Mouse (Mus musculus) limb, embryonic 15.5 days (tissue): ENCODE data around the gene Runx2. TPM values are rescaled to one million over a fixed set of nuclear protein-coding genes. Genes with fewer than 3 reads are reported as not detected.

Experiments used
- ATAC-seq: fragments of 200-750 bp; cut with Nextera tagmentation; 2 replicates; pipeline ENCODE4 v1.8.0; 2017; ENCODE audit warnings: low read depth, moderate TSS enrichment; ENCODE audit not compliant: insufficient number of reproducible peaks, low FRiP score, low TSS enrichment
- H3K27ac ChIP-seq: fragments of 300-500 bp; sonication (generic); 2 replicates; pipeline ENCODE4 v1.5.1; 2015; ENCODE audit warnings: moderate library complexity, mild to moderate bottlenecking, inconsistent platforms
- H3K27me3 ChIP-seq: fragments of 300-500 bp; sonication (generic); 2 replicates; pipeline ENCODE4 v1.6.1; 2015; ENCODE audit warnings: inconsistent platforms
- H3K36me3 ChIP-seq: fragments of 300-500 bp; sonication (generic); 2 replicates; pipeline ENCODE4 v1.6.1; 2015; ENCODE audit warnings: inconsistent platforms
- H3K4me1 ChIP-seq: fragments of 300-500 bp; sonication (generic); 2 replicates; pipeline ENCODE4 v1.6.1; 2015; ENCODE audit warnings: inconsistent platforms
- H3K4me2 ChIP-seq: fragments of 300-500 bp; sonication (generic); 2 replicates; pipeline ENCODE4 v1.6.1; 2015; ENCODE audit warnings: mild to moderate bottlenecking, inconsistent platforms
- H3K4me3 ChIP-seq: fragments of 300-500 bp; sonication (generic); 2 replicates; pipeline ENCODE4 v1.5.1; 2015; ENCODE audit warnings: mild to moderate bottlenecking, inconsistent platforms
- H3K9ac ChIP-seq: fragments of 300-500 bp; sonication (generic); 2 replicates; pipeline ENCODE4 v1.6.1; 2015; ENCODE audit warnings: inconsistent platforms
- H3K9me3 ChIP-seq: fragments of 300-500 bp; sonication (generic); 2 replicates; pipeline ENCODE4 v1.6.1; 2016; ENCODE audit warnings: inconsistent platforms
- WGBS: fragments of 180-500 bp; shearing (Covaris S2); methylation state at CpG from one replicate; pipeline ENCODE4 v1.1.7; 2015; 5-methylcytosine and 5-hydroxymethylcytosine counted together
- polyA plus RNA-seq: library from polyadenylated mRNA; unstranded; fragments of >200 nt; fragmentation: Nextera tagmentation; extraction: Ambion mirVana; gene quantifications from 2 replicates; pipeline ENCODE4 v1.2.1, GENCODE M21; 2015

Gene Runx2
- polyA plus RNA-seq, 1 experiment from 2014 or later, result 13.1 TPM

DNA sequence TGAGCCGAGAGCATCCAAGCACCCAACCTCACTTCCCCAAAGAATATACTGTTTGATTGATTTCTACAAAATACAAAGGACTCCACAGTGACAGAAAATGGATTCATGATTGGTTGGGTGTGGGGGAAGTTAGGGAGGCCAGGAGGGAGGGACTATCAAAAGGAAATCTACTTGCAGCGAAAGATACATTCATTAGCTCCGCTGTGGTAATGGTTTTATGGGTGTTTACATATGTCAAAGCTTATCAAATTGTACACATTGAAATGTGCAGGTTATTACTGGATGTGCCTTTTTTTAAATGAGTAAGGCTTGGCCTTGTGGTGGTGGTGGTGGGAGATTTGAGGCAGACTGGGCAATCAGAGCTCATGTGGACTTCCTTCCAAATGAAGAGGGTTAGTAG is 271.9 kb downstream of the Runx2 start:
- Histone ChIP-seq H3K36me3 (no peaks in the 10 kb centered on the region), H3K4me3 (no peak overlapping the region), H3K4me1 (peaks cover 11% of the 10 kb centered on the region), H3K9ac (no peak overlapping the region), H3K4me2 (no peak overlapping the region), H3K27me3 (peaks cover 10% of the 10 kb centered on the region), H3K27ac (no peak overlapping the region), H3K9me3 (no peaks in the 10 kb centered on the region)
- no peak for ATAC-seq
- 87% methylated on average over 3 of the region's 3 CpGs for WGBS

DNA sequence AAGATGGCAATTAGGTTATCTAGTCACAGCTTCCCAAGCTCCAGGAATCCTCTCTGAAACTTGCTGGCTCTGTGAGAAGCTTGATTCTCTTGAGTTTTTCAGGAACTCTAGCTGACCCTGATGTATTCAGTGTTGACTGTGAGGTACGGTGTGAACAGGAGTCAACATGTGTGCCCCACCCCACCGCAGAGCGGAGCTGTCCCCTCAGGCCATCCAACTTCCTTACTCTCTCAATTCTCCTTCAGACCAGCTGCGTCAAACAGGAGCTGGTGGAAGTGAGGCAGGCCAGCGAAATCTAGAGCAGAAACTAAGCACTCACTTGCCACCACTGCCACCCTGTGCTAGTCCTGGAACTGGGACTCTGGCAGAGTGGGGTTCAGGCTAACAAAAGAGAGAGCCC is 273.9 kb downstream of the Runx2 start:
- no peak overlapping the region for H3K4me2 ChIP-seq
- H3K4me3 ChIP-seq, result no peak overlapping the region
- H3K9me3 ChIP-seq, result no peaks in the 10 kb centered on the region
- ATAC-seq, result no peak
- peaks cover 7% of the 10 kb centered on the region for H3K4me1 ChIP-seq
- WGBS, result 31% methylated on average over 5 of the region's 5 CpGs
- no peak overlapping the region for H3K27ac ChIP-seq
- no peaks in the 10 kb centered on the region for H3K36me3 ChIP-seq
- no peak overlapping the region for H3K9ac ChIP-seq
- peaks cover 6% of the 10 kb centered on the region; the same call in 1 of the 2 replicates for H3K27me3 ChIP-seq

DNA sequence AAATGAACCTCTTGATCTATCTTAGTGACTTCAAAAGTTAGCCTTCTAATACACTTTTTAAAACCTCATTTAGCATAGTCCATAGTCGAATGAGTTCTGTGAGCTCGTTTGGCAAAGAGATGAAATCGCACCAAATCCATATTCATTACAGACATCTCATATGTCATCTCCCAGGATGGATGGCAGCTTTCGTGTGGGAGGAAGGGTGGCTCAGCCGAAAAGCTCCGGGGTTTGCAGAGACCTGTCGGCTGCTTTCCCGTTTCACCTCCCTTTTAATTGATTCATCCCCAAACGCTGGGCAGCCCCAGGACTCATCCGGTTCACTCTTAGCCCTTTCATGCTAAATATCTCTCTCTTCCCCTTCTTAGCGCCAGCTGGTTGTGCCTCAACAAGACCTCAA is 275.7 kb downstream of the Runx2 start:
- no peak overlapping the region for H3K4me2 ChIP-seq
- WGBS, result 37% methylated on average over 11 of the region's 11 CpGs
- H3K36me3 ChIP-seq, result no peaks in the 10 kb centered on the region
- no peak overlapping the region for H3K4me3 ChIP-seq
- H3K9ac ChIP-seq, result no peak overlapping the region
- peaks cover 6% of the 10 kb centered on the region; the same call in 1 of the 2 replicates for H3K27me3 ChIP-seq
- H3K4me1 ChIP-seq, result peaks cover 4% of the 10 kb centered on the region; the same call in 1 of the 2 replicates
- H3K9me3 ChIP-seq, result no peaks in the 10 kb centered on the region
- no peak overlapping the region for H3K27ac ChIP-seq
- no peak for ATAC-seq

DNA sequence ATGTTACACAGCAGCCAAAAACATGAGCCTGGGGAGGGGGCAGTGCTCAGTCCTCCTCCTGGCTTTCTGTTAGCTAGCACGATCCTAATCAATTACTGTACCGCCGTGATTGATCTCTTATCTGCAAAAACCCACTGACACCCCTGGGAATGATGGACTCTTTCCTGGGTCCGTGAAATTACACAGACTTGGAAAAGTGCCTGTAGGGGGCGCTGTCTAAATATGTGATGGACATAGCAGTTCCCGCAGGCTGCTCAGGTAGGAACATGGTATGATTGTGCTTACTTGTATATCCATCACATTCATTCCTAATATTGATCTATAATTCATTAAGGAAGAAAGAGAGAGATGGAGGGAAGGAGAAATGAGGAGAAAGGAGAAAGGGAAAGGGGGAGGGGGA is 284.6 kb downstream of the Runx2 start:
- WGBS, result 74% methylated on average over 6 of the region's 6 CpGs
- no peaks in the 10 kb centered on the region for H3K36me3 ChIP-seq
- no peak overlapping the region for H3K4me2 ChIP-seq
- no peak overlapping the region for H3K4me3 ChIP-seq
- H3K27ac ChIP-seq, result no peak overlapping the region
- peaks cover 9% of the 10 kb centered on the region for H3K4me1 ChIP-seq
- no peak overlapping the region for H3K9ac ChIP-seq
- ATAC-seq, result no peak
- no peaks in the 10 kb centered on the region for H3K27me3 ChIP-seq
- H3K9me3 ChIP-seq, result no peaks in the 10 kb centered on the region

DNA sequence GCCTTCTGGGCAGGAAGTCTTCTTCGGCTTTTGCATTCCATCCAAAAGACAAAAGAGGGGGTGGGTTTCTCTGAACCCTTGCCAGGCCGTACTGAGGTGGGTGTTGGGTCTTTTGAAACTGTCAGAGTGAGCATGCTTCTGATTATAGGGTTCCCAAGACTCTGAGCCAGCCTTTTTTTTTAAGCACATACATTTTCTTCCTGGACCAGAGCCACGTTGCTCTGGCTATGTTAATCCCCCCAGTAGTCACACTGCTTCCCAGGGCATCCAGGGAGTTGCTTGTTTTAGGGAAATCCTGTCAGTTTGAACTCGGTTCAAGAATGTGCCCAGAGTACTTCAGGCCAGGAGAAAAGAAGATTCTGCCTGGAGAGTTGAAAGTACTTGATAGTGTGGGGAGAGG is 286.0 kb downstream of the Runx2 start:
- Histone ChIP-seq H3K4me2 (no peak overlapping the region), H3K4me1 (peaks cover 9% of the 10 kb centered on the region), H3K36me3 (no peaks in the 10 kb centered on the region), H3K9ac (no peak overlapping the region), H3K27ac (no peak overlapping the region), H3K9me3 (no peaks in the 10 kb centered on the region), H3K4me3 (no peak overlapping the region), H3K27me3 (no peaks in the 10 kb centered on the region)
- ATAC-seq, result no peak
- WGBS, result 23% methylated on average over 4 of the region's 4 CpGs

DNA sequence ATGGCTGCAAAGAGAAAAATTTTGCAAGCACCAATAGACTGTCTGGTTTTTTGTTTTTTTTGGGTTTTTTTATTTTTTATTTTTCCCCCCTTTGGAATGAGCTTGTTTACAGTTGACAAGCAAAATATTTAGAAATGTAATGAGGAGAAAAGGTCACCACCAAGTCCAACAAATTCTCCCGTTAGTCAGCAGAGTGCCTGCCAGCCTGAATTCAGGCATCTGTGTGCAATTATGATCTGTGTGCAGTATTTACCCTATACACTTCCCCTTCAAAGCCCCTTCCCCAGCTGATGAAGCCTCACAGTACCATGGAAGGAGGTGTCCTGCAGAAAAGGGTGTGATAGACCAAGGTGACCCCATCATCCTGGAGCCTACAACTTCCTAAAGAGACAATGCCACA is 290.5 kb downstream of the Runx2 start:
- H3K27me3 ChIP-seq, result no peaks in the 10 kb centered on the region
- peaks cover 14% of the 10 kb centered on the region for H3K4me1 ChIP-seq
- H3K27ac ChIP-seq, result no peak overlapping the region
- no peaks in the 10 kb centered on the region for H3K9me3 ChIP-seq
- H3K4me2 ChIP-seq, result no peak overlapping the region
- ATAC-seq, result no peak
- H3K4me3 ChIP-seq, result no peak overlapping the region
- H3K9ac ChIP-seq, result no peak overlapping the region
- 50% methylated on average over 1 of the region's 1 CpGs for WGBS
- H3K36me3 ChIP-seq, result no peaks in the 10 kb centered on the region

DNA sequence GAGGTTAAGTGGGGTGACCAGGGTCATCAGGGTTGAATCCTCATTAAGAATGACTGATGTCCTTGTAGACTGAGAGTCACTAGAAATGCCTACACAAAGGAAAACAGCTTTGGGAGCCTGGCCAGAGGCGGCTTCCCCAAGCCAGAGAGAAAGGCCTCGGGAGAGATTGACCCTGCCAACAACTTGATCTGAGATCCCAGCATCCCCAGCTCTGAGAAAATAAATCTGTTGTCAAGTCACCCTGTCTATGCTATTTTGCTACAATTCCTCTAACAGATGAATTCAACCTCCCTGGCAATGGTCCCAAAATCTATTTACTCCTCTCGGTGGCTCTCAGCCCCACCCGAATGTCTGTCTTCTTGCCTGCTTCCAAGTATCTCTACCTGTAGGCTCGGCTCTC is 291.7 kb downstream of the Runx2 start:
- Histone ChIP-seq H3K4me1 (peaks cover 6% of the 10 kb centered on the region; the same call in 1 of the 2 replicates), H3K4me3 (no peak overlapping the region), H3K4me2 (no peak overlapping the region), H3K36me3 (no peaks in the 10 kb centered on the region), H3K9me3 (no peaks in the 10 kb centered on the region), H3K27me3 (no peaks in the 10 kb centered on the region), H3K9ac (no peak overlapping the region), H3K27ac (no peak overlapping the region)
- no peak for ATAC-seq
- 58% methylated on average over 5 of the region's 5 CpGs for WGBS

DNA sequence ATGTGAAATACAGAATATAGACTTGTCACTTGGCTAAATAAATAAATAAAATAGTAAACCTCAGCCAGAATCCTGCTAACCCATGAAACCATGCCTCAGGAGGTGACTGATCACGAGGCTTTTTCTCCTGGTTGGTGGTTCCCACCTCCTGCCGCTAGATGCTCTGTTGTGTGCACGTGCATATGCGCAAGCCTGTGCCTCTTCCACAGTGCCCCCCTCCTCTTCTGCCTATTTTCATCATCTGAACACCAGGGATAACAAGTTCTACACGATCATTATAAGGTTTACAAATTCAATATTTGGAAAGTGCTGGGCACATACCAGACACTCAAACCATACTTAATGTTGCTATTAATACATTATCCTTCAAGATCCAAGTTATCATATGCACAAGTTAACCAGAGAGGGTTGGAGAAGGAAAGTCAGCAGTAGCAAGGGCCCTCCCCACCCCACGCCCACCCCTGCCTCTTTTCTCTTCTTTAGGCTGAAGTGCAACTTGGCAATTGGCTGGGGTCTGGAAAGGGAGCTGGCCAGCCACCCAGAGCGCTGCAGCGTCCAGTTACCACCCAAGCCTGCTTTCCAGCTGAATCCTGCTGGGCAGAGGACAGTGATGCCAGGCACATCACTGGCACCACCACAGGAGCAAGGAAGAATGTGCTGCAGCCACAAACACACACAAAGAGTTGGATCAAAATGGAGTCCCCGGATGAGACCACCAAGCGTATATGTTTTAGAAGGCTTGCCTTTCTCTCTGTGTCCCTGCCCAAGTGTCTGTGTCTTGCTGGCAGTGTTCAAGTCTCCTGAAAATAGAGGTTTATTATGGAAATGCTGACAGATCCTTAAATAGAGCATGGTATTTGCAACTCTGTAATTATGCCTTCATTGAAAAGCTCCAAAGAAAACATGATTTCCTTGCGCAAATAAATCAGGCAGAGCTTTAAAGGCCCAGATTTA is 294.2 kb downstream of the Runx2 start:
- Histone ChIP-seq H3K9me3 (no peaks in the 10 kb centered on the region), H3K27ac (no peak overlapping the region), H3K4me1 (peaks cover 6% of the 10 kb centered on the region; the same call in 1 of the 2 replicates), H3K9ac (no peak overlapping the region), H3K36me3 (no peaks in the 10 kb centered on the region), H3K4me3 (no peak overlapping the region), H3K27me3 (no peaks in the 10 kb centered on the region), H3K4me2 (no peak overlapping the region)
- ATAC-seq, result no peak
- WGBS, result 71% methylated on average over 11 of the region's 11 CpGs

DNA sequence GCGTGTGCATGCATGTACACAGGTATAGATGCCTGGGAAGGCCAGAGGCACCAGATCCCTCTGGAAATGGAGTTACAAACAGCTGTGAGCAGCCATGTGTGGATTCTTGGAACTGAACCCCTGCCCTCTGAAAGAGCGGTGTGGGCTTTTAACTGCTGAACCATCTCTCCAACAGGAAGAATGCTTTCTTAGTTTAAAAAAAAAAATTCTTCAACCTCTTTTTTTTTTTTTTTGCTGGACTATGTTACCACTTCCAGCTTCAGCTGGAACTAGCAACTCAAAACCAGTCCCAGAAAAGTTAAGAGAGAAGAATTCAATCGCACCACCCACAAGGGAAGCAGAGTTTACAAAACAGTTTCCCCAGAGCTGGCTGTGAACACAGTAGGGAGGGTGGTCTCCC is 295.2 kb downstream of the Runx2 start:
- Histone ChIP-seq H3K36me3 (no peaks in the 10 kb centered on the region), H3K27me3 (no peaks in the 10 kb centered on the region), H3K9ac (no peak overlapping the region), H3K4me3 (no peak overlapping the region), H3K9me3 (no peaks in the 10 kb centered on the region), H3K27ac (no peak overlapping the region), H3K4me1 (peaks cover 6% of the 10 kb centered on the region; the same call in 1 of the 2 replicates), H3K4me2 (no peak overlapping the region)
- no peak for ATAC-seq
- WGBS, result 68% methylated on average over 3 of the region's 3 CpGs

DNA sequence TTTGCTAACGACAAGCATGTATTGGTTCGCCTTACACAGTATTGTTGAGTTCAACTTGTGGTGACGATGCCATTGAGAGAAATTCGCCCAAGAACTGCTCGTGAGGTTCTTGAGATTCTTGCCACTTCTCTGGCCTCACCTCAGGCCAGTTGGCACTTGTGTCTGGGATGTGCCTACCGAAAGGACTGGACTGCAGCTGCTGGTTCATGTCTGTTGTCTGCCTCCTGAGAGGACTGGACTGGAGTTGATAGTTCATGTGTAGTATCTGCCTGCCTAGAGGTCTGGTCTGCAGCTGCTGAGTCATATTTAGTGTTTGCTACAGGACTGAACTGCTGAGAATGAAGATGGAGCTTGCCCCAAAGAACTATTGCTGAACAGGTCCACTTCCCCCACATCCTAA is 296.4 kb downstream of the Runx2 start:
- H3K4me1 ChIP-seq, result peaks cover 6% of the 10 kb centered on the region; the same call in 1 of the 2 replicates
- ATAC-seq, result no peak

DNA sequence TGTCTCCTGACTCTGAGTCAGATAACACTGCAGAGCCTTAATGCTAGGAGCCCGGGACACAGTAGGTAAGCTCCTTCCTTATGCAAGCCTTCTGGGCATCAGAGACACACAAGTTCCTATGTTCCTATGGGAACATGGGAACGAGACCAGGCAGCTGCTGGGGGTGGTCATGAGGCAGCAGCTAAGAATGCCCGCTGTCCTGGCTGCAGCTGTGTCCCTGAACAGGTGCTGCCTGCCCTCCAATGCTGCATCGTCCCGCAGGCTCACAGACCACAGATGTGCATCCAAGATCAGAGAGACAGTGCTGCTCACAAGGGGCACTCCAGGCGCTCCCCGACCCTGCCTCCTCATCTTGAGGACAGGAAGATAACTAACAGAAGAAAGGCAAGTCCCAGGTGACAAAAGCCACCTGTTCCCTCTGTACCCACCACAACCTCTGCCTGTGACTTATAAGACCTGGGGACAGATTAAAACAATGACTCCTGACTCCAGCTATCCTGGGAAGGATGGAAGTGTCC is 306.3 kb downstream of the Runx2 start:
- Histone ChIP-seq H3K27ac (no peak overlapping the region), H3K36me3 (no peaks in the 10 kb centered on the region), H3K9me3 (no peaks in the 10 kb centered on the region), H3K9ac (no peak overlapping the region), H3K4me1 (peaks cover 9% of the 10 kb centered on the region; the same call in 1 of the 2 replicates), H3K27me3 (no peaks in the 10 kb centered on the region), H3K4me2 (no peak overlapping the region), H3K4me3 (no peak overlapping the region)
- ATAC-seq, result no peak
- 59% methylated on average over 7 of the region's 7 CpGs for WGBS

More for the DNA sequence above, 296.4 kb downstream of the Runx2 start:
- Histone ChIP-seq H3K9ac (no peak overlapping the region), H3K27ac (no peak overlapping the region), H3K27me3 (no peaks in the 10 kb centered on the region), H3K36me3 (no peaks in the 10 kb centered on the region), H3K4me2 (no peak overlapping the region), H3K4me3 (no peak overlapping the region), H3K9me3 (no peaks in the 10 kb centered on the region)
- WGBS, result 96% methylated on average over 6 of the region's 6 CpGs

DNA sequence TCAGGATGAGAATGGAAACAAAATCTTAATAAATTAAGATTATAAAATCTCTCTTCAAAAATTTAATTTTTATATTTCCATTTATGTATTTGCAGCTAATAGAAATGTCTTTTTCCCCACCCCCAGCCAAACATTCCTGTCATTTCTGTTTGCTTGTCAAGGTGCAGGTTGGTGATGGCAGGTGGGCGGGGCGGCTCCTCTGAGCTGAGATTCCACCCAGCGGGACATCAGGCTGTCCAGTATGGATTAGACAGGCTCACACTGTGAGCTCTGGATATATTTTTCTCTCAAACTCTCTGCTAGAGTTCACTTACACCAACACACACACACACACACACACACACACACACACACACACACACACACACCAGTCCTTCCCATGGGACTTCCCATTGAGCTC is 306.9 kb downstream of the Runx2 start:
- Histone ChIP-seq H3K4me3 (no peak overlapping the region), H3K36me3 (no peaks in the 10 kb centered on the region), H3K27me3 (no peaks in the 10 kb centered on the region), H3K9me3 (no peaks in the 10 kb centered on the region), H3K4me2 (no peak overlapping the region), H3K27ac (no peak overlapping the region), H3K4me1 (peaks cover 9% of the 10 kb centered on the region; the same call in 1 of the 2 replicates), H3K9ac (no peak overlapping the region)
- ATAC-seq, result no peak
- 84% methylated on average over 3 of the region's 3 CpGs for WGBS
